Mouse (Mus musculus) neural tube, embryonic 13.5 days (tissue): ENCODE measurements at regions not wholly inside any gene's neighbourhood (a gene's known extent, or its start where the extent isn't known, plus 50 kb on each side); places are given as distances from the start of the nearest gene placed in this dataset.
"Not testable (repeated sequence)": the region's sequence is repeated elsewhere in the genome, so short reads cannot be mapped to it uniquely, and the experiment has no call there.

ENCODE experiments used
- ATAC-seq: fragments of 200-750 bp; cut with Nextera tagmentation; 2 replicates; pipeline ENCODE4 v1.8.0; 2017; ENCODE audit warnings: low read depth, mild to moderate bottlenecking, moderate TSS enrichment, moderate library complexity
- H3K27ac ChIP-seq: fragments of 300-500 bp; sonication (generic); replicated peaks from 2 replicates; pipeline ENCODE4 v1.5.1; 2015; ENCODE audit warnings: moderate library complexity, mild to moderate bottlenecking, inconsistent platforms
- H3K27me3 ChIP-seq: fragments of 300-500 bp; sonication (generic); 2 replicates; pipeline ENCODE4 v1.6.1; 2015; ENCODE audit warnings: mild to moderate bottlenecking, inconsistent platforms
- H3K36me3 ChIP-seq: fragments of 300-500 bp; sonication (generic); 2 replicates; pipeline ENCODE4 v1.6.1; 2015; ENCODE audit warnings: mild to moderate bottlenecking, inconsistent platforms
- H3K4me1 ChIP-seq: fragments of 300-500 bp; sonication (generic); replicated peaks from 2 replicates; pipeline ENCODE4 v1.6.1; 2015; ENCODE audit warnings: inconsistent platforms
- H3K4me2 ChIP-seq: fragments of 300-500 bp; sonication (generic); 2 replicates; pipeline ENCODE4 v1.6.1; 2015; ENCODE audit warnings: inconsistent platforms, mild to moderate bottlenecking, moderate library complexity
- H3K4me3 ChIP-seq: fragments of 300-500 bp; sonication (generic); 2 replicates; pipeline ENCODE4 v1.5.1; 2015; ENCODE audit warnings: mild to moderate bottlenecking, inconsistent platforms
- H3K9ac ChIP-seq: fragments of 300-500 bp; sonication (generic); 2 replicates; pipeline ENCODE4 v1.6.1; 2015; ENCODE audit warnings: moderate library complexity, mild to moderate bottlenecking, inconsistent platforms
- H3K9me3 ChIP-seq: fragments of 300-500 bp; sonication (generic); 2 replicates; pipeline ENCODE4 v1.6.1; 2016; ENCODE audit warnings: inconsistent platforms
- WGBS: fragments of 180-500 bp; shearing (Covaris S2); methylation state at CpG from one replicate; pipeline ENCODE4 v1.1.7; 2015; 5-methylcytosine and 5-hydroxymethylcytosine counted together

DNA sequence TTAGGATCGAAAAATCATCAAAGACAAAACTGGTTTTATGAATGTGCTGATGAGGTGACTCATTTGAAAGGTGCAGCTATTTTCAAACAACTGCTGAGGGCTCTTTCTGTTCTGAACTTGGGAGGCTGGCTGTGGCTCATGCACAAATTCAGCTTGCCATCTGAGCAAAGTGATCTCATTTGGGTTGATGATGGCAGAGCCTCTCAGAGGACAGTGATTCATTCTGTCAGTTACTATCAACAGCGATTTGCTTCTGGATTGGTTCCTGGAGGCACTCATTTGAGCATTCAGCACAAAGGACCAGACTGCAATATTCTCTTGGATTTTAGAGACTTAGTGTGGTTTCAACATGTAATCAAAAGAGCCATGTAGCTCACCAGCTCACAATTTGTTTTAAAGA, 285.8 kb upstream of the Ell2 start:
- Histone ChIP-seq H3K27ac (no peak overlapping the region), H3K27me3 (no peaks in the 10 kb centered on the region), H3K36me3 (no peaks in the 10 kb centered on the region), H3K9me3 (no peaks in the 10 kb centered on the region), H3K4me2 (no peak overlapping the region), H3K9ac (no peak overlapping the region), H3K4me3 (no peak overlapping the region), H3K4me1 (no peaks in the 10 kb centered on the region)
- 89% methylated on average over 2 of the region's 2 CpGs for WGBS
- ATAC-seq, result no peak

- no peak for ATAC-seq
- no peaks in the 10 kb centered on the region for H3K36me3 ChIP-seq
Observed at GRCm38 (mm10) chr13:75426971-75427370, 279.6 kb upstream of the Ell2 start.

DNA sequence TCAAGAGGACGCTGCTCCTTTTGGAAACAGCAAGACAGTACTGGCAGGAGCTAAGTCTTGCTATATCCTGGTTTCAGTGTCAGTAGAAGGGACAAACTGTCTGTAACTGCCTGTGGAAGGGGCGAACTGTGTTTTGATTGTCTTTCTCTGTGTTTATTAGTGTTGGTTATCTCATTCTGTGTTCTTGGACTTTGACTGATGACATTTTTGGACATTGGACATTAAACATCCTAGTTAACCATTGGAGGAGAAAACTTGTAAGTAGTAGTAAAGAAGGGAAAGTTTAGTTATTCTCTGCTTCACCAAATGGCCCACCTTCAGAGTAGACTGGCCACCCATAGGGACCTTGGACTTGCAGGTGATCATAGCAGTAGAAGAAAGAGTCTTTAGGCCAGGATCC, 267.4 kb upstream of the Ell2 start:
- H3K27ac ChIP-seq, result no peak overlapping the region
- H3K9me3 ChIP-seq, result no peaks in the 10 kb centered on the region
- H3K4me1 ChIP-seq, result no peaks in the 10 kb centered on the region
- ATAC-seq, result no peak
- 83% methylated on average over 2 of the region's 2 CpGs for WGBS
- no peaks in the 10 kb centered on the region for H3K27me3 ChIP-seq
- no peak overlapping the region for H3K9ac ChIP-seq
- H3K36me3 ChIP-seq, result no peaks in the 10 kb centered on the region
- H3K4me3 ChIP-seq, result no peak overlapping the region
- H3K4me2 ChIP-seq, result no peak overlapping the region

More at GRCm38 (mm10) chr13:75426971-75427370, 279.6 kb upstream of the Ell2 start:
- Histone ChIP-seq H3K27ac (no peak overlapping the region), H3K27me3 (no peaks in the 10 kb centered on the region), H3K9me3 (no peaks in the 10 kb centered on the region), H3K4me1 (no peaks in the 10 kb centered on the region), H3K4me2 (no peak overlapping the region), H3K9ac (no peak overlapping the region), H3K4me3 (no peak overlapping the region)
- WGBS, result 69% methylated on average over 3 of the region's 3 CpGs

DNA sequence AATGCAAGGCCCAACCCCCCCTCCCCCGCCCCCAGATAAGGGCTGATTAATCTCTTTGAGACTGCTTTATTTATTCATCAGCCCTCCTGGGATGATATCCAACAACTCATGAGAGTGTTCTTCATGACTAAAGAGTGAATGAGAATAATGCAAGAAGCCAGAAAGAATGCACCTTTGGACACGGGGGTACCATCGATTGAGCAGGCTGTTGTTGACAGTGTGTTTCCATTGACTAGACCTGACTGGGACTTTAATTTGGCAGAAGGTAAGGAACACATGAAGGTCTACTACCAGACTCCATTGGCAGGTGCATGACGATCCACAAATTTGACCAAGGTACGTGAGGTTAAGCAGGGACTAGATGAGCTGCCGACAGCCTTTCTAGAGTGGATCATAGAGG, 266.5 kb upstream of the Ell2 start:
- 95% methylated on average over 6 of the region's 6 CpGs for WGBS
- H3K27ac ChIP-seq, result no peak overlapping the region
- no peaks in the 10 kb centered on the region for H3K9me3 ChIP-seq
- H3K4me2 ChIP-seq, result no peak overlapping the region
- no peaks in the 10 kb centered on the region for H3K36me3 ChIP-seq
- no peak overlapping the region for H3K9ac ChIP-seq
- H3K4me3 ChIP-seq, result no peak overlapping the region
- H3K27me3 ChIP-seq, result no peaks in the 10 kb centered on the region
- ATAC-seq, result no peak
- no peaks in the 10 kb centered on the region for H3K4me1 ChIP-seq

DNA sequence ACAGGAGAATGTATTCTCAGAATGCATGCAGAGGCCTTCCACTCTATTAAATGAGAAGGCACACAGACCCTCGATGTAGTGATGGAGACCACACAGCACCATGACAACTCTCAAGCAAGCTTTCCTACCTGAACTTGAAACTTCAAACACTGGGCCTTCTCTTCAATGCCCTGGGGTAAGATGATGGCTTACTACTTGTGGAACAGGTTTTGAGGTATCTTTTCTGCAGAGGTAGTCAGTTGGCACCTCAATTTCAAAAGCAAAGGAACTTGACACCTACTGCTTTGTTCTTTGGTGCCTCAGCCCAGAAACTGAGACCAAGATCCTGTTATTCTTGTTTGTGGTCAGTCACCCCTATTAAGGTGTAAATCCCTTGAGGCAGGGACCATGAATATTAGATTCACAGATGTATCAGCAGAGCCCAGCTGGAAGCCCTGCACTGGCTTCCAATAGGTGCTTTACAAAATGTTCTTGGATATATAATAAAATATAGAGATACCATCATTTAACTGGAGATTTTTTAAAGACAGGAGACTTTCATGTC, 246.2 kb upstream of the Ell2 start:
- no peaks in the 10 kb centered on the region for H3K36me3 ChIP-seq
- ATAC-seq, result no peak
- 74% methylated on average over 1 of the region's 1 CpGs for WGBS
- no peak overlapping the region for H3K4me2 ChIP-seq
- no peaks in the 10 kb centered on the region for H3K9me3 ChIP-seq
- no peaks in the 10 kb centered on the region for H3K27me3 ChIP-seq
- H3K27ac ChIP-seq, result no peak overlapping the region
- no peak overlapping the region for H3K4me3 ChIP-seq
- no peak overlapping the region for H3K9ac ChIP-seq
- no peaks in the 10 kb centered on the region for H3K4me1 ChIP-seq

DNA sequence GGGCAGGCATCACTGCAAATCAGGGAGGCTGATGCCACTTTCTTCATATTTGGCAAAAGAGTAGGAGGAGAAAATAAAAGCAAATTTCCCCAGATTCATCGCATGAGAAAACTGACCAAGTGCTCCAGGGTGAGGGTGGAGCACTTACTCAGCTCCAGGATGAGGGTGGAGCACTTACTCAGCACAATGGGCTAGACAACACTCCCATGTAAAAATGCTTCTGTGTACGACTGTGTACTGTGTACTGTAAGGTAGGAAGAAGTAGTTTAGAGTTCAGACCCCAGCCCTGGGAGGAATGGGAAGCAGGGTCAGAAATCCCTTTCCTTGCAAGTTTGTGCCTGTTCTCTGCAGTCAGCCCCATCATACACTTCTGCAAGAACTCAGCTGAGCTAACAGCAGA, 245.3 kb upstream of the Ell2 start:
- Histone ChIP-seq H3K27ac (no peak overlapping the region), H3K9me3 (no peaks in the 10 kb centered on the region), H3K9ac (no peak overlapping the region), H3K4me1 (no peaks in the 10 kb centered on the region), H3K36me3 (no peaks in the 10 kb centered on the region), H3K27me3 (no peaks in the 10 kb centered on the region), H3K4me2 (no peak overlapping the region), H3K4me3 (no peak overlapping the region)
- ATAC-seq, result no peak
- 83% methylated on average over 2 of the region's 2 CpGs for WGBS

GRCm38 (mm10) chr13:75467225-75467624, 239.3 kb upstream of the Ell2 start:
- WGBS, result 94% methylated on average over 2 of the region's 2 CpGs

DNA sequence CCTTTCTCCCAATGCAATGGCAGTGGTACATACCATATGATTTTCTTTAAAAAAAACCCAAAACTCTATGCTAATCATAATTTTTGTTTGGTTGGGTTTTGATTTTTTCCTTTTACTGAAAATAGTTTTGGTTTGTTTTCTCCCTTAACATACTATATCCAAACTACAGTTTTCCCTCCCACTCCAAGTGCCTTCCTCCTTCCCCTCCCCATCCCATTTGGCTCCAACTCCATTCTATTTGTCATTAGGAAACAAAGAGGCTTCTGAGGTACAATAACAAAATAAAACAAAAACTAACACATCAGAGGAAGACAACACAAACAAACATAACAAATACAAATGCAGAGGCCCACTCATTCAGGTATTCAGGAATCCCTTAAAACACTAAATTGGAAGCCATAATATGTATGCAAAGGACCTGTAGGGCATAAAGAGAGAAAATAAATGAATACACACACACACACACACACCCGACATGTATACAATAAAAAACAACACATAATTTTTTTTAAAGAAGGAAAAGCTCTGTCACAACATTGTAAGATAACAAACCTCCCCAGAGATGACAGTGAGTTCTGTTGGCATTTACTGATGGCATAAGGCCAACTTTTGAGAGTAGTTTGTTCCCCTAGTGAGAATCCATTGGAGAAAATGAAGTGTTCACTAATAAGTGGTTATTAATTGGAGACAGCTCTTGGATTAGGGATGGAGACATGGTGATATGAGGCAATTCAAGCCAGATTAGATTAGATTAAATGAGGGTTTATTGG, 230.5 kb upstream of the Ell2 start:
- no peak overlapping the region for H3K27ac ChIP-seq
- WGBS, result 88% methylated on average over 1 of the region's 1 CpGs
- H3K4me3 ChIP-seq, result no peak overlapping the region
- ATAC-seq, result no peak
- no peaks in the 10 kb centered on the region for H3K9me3 ChIP-seq
- no peaks in the 10 kb centered on the region for H3K36me3 ChIP-seq
- no peaks in the 10 kb centered on the region for H3K27me3 ChIP-seq
- H3K4me2 ChIP-seq, result no peak overlapping the region
- no peaks in the 10 kb centered on the region for H3K4me1 ChIP-seq
- H3K9ac ChIP-seq, result no peak overlapping the region

More at GRCm38 (mm10) chr13:75467225-75467624, 239.3 kb upstream of the Ell2 start:
- H3K9me3 ChIP-seq, result no peaks in the 10 kb centered on the region
- ATAC-seq, result no peak
- no peak overlapping the region for H3K4me2 ChIP-seq
- H3K4me1 ChIP-seq, result no peaks in the 10 kb centered on the region
- H3K9ac ChIP-seq, result no peak overlapping the region
- no peaks in the 10 kb centered on the region for H3K36me3 ChIP-seq
- H3K27me3 ChIP-seq, result no peaks in the 10 kb centered on the region
- H3K4me3 ChIP-seq, result no peak overlapping the region
- no peak overlapping the region for H3K27ac ChIP-seq

- 91% methylated on average over 7 of the region's 7 CpGs for WGBS
- not testable (repeated sequence) for H3K4me2 ChIP-seq, H3K4me3 ChIP-seq, H3K9ac ChIP-seq, H3K27me3 ChIP-seq, H3K27ac ChIP-seq, H3K4me1 ChIP-seq, ATAC-seq, H3K9me3 ChIP-seq, H3K36me3 ChIP-seq
Observed at GRCm38 (mm10) chr13:75483157-75483915, 223.2 kb upstream of the Ell2 start.

DNA sequence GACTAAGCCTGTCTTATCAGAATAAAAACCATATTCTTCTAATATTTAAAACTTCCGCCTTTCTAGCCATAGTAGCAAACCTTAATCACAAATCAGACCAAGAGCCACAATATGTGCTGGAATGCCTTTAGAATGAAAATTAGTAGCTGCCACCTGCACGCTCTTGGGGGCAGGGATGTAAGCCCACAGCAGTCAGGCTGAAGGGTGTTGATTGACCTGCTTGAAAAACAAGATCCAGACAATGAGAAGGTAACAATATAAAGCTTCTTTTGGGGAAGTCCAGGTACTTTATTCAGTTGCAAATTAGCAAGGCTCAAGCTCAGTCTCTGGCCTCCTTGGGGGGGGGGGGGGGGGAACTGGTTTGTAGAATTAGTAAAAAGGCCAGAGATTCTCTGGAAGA, 222.3 kb upstream of the Ell2 start:
- not testable (repeated sequence) for H3K27me3 ChIP-seq

DNA sequence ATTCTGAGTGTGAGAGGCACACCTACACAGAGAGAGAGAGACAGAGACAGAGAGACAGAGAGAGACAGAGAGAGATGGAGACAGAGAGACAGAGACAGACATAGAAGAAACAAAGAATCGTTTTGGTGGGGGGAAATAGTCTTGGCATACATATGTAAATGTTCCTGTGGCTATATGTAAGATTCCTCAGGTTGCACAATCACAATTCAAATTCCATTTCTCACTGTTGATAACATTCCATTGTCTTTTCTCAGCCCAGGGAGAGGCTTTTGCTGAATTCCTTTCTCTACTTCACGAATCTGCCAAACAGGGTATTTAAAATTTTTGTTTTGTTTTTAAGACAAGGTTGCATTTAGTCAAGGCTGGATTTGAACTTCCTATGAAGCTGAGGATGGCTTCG, 205.0 kb upstream of the Ell2 start:
- no peak overlapping the region for H3K9ac ChIP-seq
- no peaks in the 10 kb centered on the region for H3K36me3 ChIP-seq
- no peaks in the 10 kb centered on the region for H3K4me1 ChIP-seq
- H3K4me3 ChIP-seq, result no peak overlapping the region
- ATAC-seq, result no peak
- no peaks in the 10 kb centered on the region for H3K9me3 ChIP-seq
- H3K27ac ChIP-seq, result no peak overlapping the region
- no peaks in the 10 kb centered on the region for H3K27me3 ChIP-seq
- H3K4me2 ChIP-seq, result no peak overlapping the region
- WGBS, result 75% methylated on average over 3 of the region's 3 CpGs

More for the DNA sequence above, 222.3 kb upstream of the Ell2 start:
- H3K4me2 ChIP-seq, H3K27ac ChIP-seq, H3K4me1 ChIP-seq, H3K36me3 ChIP-seq, H3K4me3 ChIP-seq, ATAC-seq, H3K9ac ChIP-seq, H3K9me3 ChIP-seq: not testable (repeated sequence)
- WGBS, result 93% methylated on average over 2 of the region's 2 CpGs

GRCm38 (mm10) chr13:75503394-75503793, 203.2 kb upstream of the Ell2 start:
- H3K4me1 ChIP-seq, result no peaks in the 10 kb centered on the region
- H3K27ac ChIP-seq, result no peak overlapping the region
- no peak overlapping the region for H3K4me3 ChIP-seq
- no peaks in the 10 kb centered on the region for H3K36me3 ChIP-seq
- no peak overlapping the region for H3K4me2 ChIP-seq
- no peak overlapping the region for H3K9ac ChIP-seq
- H3K9me3 ChIP-seq, result no peaks in the 10 kb centered on the region
- no peaks in the 10 kb centered on the region for H3K27me3 ChIP-seq
- ATAC-seq, result no peak
